Mouse (Mus musculus): ENCODE results near the gene Rassf3.

- TF ChIP-seq CTCF (IDR thresholded peaks at IDR 0.05; ENCODE audit: low read depth, low read length) (no peak), POLR2A (IDR thresholded peaks at IDR 0.05; ENCODE audit: extremely low read depth, insufficient read depth, low read length) (no peak)
Measured at GRCm38 (mm10) chr10:121488623-121489299, 12.6 kb upstream of the Rassf3 start.
